Mouse (Mus musculus): ENCODE data around the gene Ubr4.

Gene Ubr4

DNA sequence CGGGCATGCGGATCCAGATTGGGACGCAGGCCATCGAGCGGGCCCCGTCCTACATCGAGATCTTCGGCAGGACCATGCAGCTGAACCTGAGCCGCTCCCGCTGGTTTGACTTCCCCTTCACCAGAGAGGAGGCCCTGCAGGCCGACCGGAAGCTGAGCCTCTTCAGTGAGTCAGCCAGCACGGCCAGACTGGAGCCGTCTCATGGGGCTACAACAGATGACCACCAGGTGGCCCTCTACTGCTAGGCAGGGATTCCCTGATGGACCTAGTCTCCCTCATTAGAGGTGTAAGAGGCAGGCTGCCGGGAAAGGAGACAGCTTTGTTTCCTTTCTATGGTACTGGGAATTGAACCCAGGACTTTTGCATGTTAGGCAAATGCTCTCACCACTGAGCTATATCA, 77.8 kb downstream of the Ubr4 start:
- H3K36me3 ChIP-seq (ENCODE audit: control insufficient read depth, insufficient read depth, low read length, poor library complexity, severe bottlenecking), result peaks cover 20% of the 10 kb centered on the region
- no peaks in the 10 kb centered on the region for H3K27me3 ChIP-seq (ENCODE audit: control insufficient read depth, insufficient read depth, low read length, poor library complexity, severe bottlenecking)
- peak; percentile 62 for DNase-seq (ENCODE audit: low read depth, low spot score)

GRCm38 (mm10) chr4:139430891-139431290, 78.5 kb downstream of the Ubr4 start:
- peaks cover 22% of the 10 kb centered on the region for H3K36me3 ChIP-seq (ENCODE audit: control insufficient read depth, insufficient read depth, low read length, poor library complexity, severe bottlenecking)
- DNase-seq (ENCODE audit: low read depth, low spot score), result no peak
- no peaks in the 10 kb centered on the region for H3K27me3 ChIP-seq (ENCODE audit: control insufficient read depth, insufficient read depth, low read length, poor library complexity, severe bottlenecking)

- DNase-seq (ENCODE audit: low read depth, low spot score), result no peak
- Histone ChIP-seq H3K27me3 (ENCODE audit: control insufficient read depth, insufficient read depth, low read length, poor library complexity, severe bottlenecking) (no peaks in the 10 kb centered on the region), H3K36me3 (ENCODE audit: control insufficient read depth, insufficient read depth, low read length, poor library complexity, severe bottlenecking) (peaks cover 30% of the 10 kb centered on the region)
Observed at GRCm38 (mm10) chr4:139432966-139433765, 80.8 kb downstream of the Ubr4 start.

DNA sequence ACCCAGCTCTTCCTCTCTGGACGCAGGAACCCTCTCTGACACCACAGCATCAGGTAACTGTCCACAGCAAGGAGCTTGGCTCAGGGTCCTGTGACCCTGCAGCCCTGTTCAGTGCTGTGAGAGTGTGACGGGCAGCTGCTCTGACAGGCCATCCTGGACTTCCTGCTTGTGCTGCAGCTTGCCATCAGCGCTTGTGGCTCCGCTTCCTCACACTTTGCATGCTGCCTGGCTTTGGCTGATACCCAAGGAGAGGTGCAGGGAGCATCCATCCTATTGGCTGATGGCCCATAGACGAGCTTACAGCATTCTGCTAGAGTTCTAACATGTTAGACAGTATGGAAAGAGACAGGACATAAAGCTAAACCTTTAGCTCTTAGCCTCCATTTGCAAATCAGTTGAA, 88.8 kb downstream of the Ubr4 start:
- Histone ChIP-seq H3K27me3 (ENCODE audit: control insufficient read depth, insufficient read depth, low read length, poor library complexity, severe bottlenecking) (no peaks in the 10 kb centered on the region), H3K36me3 (ENCODE audit: control insufficient read depth, insufficient read depth, low read length, poor library complexity, severe bottlenecking) (peaks cover 22% of the 10 kb centered on the region)
- no peak for DNase-seq (ENCODE audit: low read depth, low spot score)

DNA sequence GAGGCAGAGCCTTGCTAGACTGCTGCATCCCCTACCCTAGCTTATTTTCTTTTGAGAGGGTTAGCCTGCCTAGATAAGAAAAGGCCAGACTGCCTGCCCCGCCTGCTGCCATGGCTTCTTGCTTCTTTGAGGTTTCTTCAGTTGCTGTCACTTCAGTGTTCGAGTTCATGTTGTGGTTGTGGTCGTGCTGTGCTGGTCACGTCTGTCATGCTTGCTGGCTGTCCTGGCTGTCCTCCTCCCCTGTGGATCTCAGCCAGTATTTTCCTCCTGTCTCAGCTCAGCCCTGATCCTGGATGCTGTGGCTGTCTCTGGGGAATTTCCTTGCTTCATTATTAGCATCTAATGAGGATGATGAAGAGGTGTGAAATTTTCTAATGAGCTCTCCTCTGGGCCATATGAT, 89.4 kb downstream of the Ubr4 start:
- no peak for DNase-seq (ENCODE audit: low read depth, low spot score)
- peaks cover 22% of the 10 kb centered on the region for H3K36me3 ChIP-seq (ENCODE audit: control insufficient read depth, insufficient read depth, low read length, poor library complexity, severe bottlenecking)
- no peaks in the 10 kb centered on the region for H3K27me3 ChIP-seq (ENCODE audit: control insufficient read depth, insufficient read depth, low read length, poor library complexity, severe bottlenecking)

DNA sequence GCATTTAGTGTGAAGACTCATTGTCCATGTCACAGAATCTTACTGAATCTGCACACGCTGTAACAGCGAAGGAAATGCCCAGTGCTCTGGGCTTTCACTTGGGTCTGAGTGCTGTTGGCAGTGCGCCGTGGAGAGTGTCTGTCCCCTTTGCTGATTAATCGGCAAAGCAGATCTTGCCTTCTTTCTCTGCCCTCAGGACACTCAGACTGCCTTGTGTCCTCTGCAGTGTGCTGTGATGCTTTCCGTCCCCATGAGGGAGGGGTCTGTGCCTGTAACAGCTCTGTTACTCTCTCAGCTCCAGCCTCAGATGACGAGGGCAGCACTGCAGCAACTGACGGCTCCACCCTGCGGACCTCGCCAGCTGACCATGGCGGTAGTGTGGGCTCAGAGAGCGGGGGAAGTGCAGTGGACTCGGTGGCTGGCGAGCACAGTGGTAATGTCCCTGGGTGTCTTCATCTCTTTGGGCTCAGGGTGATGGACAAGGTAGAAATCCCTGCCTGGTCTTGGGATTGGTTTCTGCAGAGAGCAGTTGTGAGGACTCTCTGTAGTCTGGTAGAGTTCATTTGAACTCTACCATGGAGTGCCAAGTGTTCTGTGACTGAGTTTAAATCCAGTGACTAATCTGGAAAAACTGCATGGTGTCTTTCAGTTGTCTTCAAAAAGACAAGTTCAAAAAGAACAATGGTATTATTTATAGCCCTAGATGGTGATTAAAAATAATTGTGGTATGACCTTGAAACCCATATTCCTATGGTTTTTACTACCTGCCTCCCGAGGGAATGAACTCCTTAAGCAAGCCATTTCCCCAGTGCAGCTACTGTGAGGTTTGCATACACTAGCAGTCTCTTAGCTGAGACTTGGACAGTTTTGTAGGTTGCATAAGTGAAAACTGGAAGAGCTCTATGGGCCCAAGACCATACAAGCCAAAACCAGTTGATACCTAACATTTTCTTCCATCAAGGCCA, 90.3 kb downstream of the Ubr4 start:
- no peak for DNase-seq (ENCODE audit: low read depth, low spot score)
- H3K27me3 ChIP-seq (ENCODE audit: control insufficient read depth, insufficient read depth, low read length, poor library complexity, severe bottlenecking), result no peaks in the 10 kb centered on the region
- peaks cover 18% of the 10 kb centered on the region for H3K36me3 ChIP-seq (ENCODE audit: control insufficient read depth, insufficient read depth, low read length, poor library complexity, severe bottlenecking)

DNA sequence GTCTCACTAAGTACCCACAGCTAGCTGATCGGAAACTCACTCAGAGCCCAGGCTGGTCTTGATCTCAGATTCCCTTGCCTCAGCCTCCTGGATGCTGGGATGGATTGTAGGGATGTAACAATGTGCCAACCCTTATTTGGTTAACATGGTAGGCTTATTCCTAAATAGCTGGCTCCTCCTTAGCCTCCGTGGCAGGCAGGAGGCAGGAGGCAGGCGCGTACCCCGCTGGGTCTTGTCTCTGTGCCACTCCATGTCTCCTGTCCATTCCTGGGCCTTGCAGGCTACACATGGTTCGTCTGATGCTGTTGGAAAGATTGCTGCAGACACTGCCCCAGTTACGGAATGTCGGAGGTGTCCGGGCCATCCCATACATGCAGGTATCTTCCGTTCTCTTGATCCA, 91.9 kb downstream of the Ubr4 start:
- Histone ChIP-seq H3K27me3 (ENCODE audit: control insufficient read depth, insufficient read depth, low read length, poor library complexity, severe bottlenecking) (no peaks in the 10 kb centered on the region), H3K36me3 (ENCODE audit: control insufficient read depth, insufficient read depth, low read length, poor library complexity, severe bottlenecking) (peaks cover 21% of the 10 kb centered on the region)
- DNase-seq (ENCODE audit: low read depth, low spot score), result no peak

- Histone ChIP-seq H3K27me3 (ENCODE audit: control insufficient read depth, insufficient read depth, low read length, poor library complexity, severe bottlenecking) (no peaks in the 10 kb centered on the region), H3K36me3 (ENCODE audit: control insufficient read depth, insufficient read depth, low read length, poor library complexity, severe bottlenecking) (peaks cover 19% of the 10 kb centered on the region)
- DNase-seq (ENCODE audit: low read depth, low spot score), result no peak
Observed at GRCm38 (mm10) chr4:139446176-139446575, 93.8 kb downstream of the Ubr4 start.

- Histone ChIP-seq H3K27me3 (ENCODE audit: control insufficient read depth, insufficient read depth, low read length, poor library complexity, severe bottlenecking) (no peaks in the 10 kb centered on the region), H3K36me3 (ENCODE audit: control insufficient read depth, insufficient read depth, low read length, poor library complexity, severe bottlenecking) (peaks cover 15% of the 10 kb centered on the region)
- DNase-seq (ENCODE audit: low read depth, low spot score), result no peak
Observed at GRCm38 (mm10) chr4:139446731-139447675, 94.6 kb downstream of the Ubr4 start.

DNA sequence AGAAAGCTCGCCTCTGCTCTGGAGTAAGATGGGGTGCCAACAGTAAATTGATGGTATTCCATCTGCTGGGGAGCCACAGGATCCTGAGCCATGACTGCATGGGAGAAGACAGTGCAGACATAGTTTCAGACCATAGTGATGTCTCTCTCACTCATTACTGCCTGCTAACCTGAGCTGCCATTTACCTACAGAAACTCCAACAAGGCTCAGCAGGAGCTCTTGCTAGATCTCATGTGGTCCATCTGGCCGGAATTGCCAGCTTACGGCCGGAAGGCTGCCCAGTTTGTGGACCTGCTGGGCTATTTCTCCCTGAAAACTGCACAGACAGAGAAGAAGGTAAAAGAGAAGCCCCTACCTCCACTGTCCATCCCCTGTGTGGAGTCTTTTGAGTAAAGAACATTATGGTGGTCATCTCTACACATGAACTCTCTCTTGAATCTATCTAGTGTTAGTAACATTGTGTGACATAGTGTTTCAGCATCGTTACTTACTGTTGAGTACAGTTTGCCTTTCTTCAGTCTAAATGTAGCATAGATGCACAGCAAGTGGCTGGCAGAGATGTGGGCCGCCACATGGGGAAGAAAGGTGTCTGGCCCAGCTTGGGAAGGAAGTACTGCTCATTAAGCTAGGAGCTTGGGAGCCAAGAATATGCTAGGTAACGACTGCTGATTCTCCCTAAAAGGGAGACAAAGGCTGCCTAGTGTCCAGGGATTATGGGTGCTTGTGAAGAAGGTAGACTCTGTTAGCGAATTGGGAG, 100.7 kb downstream of the Ubr4 start:
- no peak for DNase-seq (ENCODE audit: low read depth, low spot score)
- Histone ChIP-seq H3K27me3 (ENCODE audit: control insufficient read depth, insufficient read depth, low read length, poor library complexity, severe bottlenecking) (no peaks in the 10 kb centered on the region), H3K36me3 (ENCODE audit: control insufficient read depth, insufficient read depth, low read length, poor library complexity, severe bottlenecking) (peaks cover 15% of the 10 kb centered on the region)

DNA sequence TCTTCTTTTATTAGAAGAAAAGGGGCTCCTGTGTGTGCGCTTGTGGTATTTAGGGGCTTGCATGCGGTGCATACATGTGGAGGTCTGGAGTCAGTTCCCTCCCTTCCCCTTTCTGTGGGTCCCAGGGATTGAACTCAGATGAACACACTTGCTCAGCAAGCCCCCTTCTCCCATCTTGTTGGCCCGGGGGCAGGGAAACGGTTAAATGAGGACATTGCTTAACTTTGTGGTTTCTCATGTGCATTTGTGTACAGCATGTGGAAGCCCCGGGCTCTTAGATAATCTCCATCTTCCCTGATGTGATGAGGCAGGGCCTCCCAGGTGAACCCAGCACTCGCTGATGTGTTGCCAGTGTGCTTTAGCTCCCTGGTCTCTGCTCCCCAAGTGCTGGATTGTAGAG, 101.9 kb downstream of the Ubr4 start:
- Histone ChIP-seq H3K36me3 (ENCODE audit: control insufficient read depth, insufficient read depth, low read length, poor library complexity, severe bottlenecking) (peaks cover 13% of the 10 kb centered on the region), H3K27me3 (ENCODE audit: control insufficient read depth, insufficient read depth, low read length, poor library complexity, severe bottlenecking) (no peaks in the 10 kb centered on the region)
- DNase-seq (ENCODE audit: low read depth, low spot score), result no peak

- no peak for DNase-seq (ENCODE audit: low read depth, low spot score)
- H3K27me3 ChIP-seq (ENCODE audit: control insufficient read depth, insufficient read depth, low read length, poor library complexity, severe bottlenecking), result no peaks in the 10 kb centered on the region
- H3K36me3 ChIP-seq (ENCODE audit: control insufficient read depth, insufficient read depth, low read length, poor library complexity, severe bottlenecking), result peaks cover 19% of the 10 kb centered on the region
Observed at GRCm38 (mm10) chr4:139459970-139460369, 107.6 kb downstream of the Ubr4 start.

GRCm38 (mm10) chr4:139464163-139464562, 111.8 kb downstream of the Ubr4 start:
- DNase-seq (ENCODE audit: low read depth, low spot score), result no peak
- Histone ChIP-seq H3K36me3 (ENCODE audit: control insufficient read depth, insufficient read depth, low read length, poor library complexity, severe bottlenecking) (peaks cover 22% of the 10 kb centered on the region), H3K27me3 (ENCODE audit: control insufficient read depth, insufficient read depth, low read length, poor library complexity, severe bottlenecking) (no peaks in the 10 kb centered on the region)

DNA sequence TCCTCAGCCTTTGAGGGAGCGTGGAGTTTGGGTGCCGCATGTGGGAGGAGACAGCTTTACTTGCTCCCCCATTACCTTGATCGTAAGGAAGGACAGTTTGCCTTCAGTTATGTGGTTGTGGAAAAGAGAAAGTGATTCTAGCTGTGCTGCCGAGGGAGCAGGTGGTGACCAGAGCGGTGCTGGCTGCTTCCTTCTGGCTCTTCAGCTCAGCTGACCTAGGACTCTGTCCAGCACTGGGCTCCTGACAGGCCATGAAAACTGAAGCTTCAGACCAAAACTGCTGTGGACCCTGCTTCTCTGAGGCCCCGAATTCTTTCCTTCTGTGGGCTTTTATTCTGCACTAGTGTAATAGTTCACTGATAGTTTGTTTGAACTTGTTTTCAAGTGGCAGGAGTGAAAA, 114.1 kb downstream of the Ubr4 start:
- DNase-seq (ENCODE audit: low read depth, low spot score), result no peak
- no peaks in the 10 kb centered on the region for H3K27me3 ChIP-seq (ENCODE audit: control insufficient read depth, insufficient read depth, low read length, poor library complexity, severe bottlenecking)
- H3K36me3 ChIP-seq (ENCODE audit: control insufficient read depth, insufficient read depth, low read length, poor library complexity, severe bottlenecking), result peaks cover 29% of the 10 kb centered on the region
